Mouse (Mus musculus): ENCODE measurements at regions not wholly inside any gene's neighbourhood (a gene's known extent, or its start where the extent isn't known, plus 50 kb on each side); places are given as distances from the start of the nearest gene placed in this dataset. TPM values are rescaled to one million over a fixed set of nuclear protein-coding genes. Genes with fewer than 3 reads are reported as not detected.

Small RNA genes lying in the stretch of these regions (microRNA-seq; reads per million reads assigned to microRNA genes)
- not detected for gene Gm44301

Measured in midbrain, embryonic 11.5 days (tissue).